Mouse (Mus musculus) bone marrow macrophage, adult 2 months (primary cell): ENCODE measurements around the gene Col4a3.

Experiments
- CTCF ChIP-seq: IDR thresholded peaks from 2 replicates; pipeline ENCODE4 v1.5.1; 2012; ENCODE audit warnings: low read depth, mild to moderate bottlenecking, low read length, moderate library complexity
- POLR2A ChIP-seq: IDR thresholded peaks from 2 replicates; pipeline ENCODE4 v1.6.1; 2012; ENCODE audit warnings: mild to moderate bottlenecking, low read depth, low read length, borderline replicate concordance

DNA sequence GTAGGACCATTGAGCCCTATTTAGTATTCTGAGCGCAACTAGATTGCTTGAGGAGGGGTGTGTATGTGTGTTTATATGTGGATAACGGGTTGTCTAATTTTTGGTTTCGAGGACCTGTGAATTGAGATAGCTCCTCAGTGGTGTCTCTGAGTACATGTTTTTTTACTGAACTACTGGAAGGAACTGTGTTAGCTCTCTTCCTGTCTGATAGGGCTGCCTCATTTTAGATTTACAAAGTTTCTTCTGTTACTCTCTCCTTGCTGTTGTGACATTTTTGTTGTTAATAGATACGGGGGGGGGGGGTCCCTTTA lies 139.1 kb downstream of the Col4a3 start:
- TF ChIP-seq CTCF: no peak
- TF ChIP-seq POLR2A: no peak
